Mouse (Mus musculus) kidney, adult 2 months (tissue): Measurements from ENCODE around the gene Nudt3.

ENCODE experiments used
- CTCF ChIP-seq: fragments of 200-500 bp; conservative IDR thresholded peaks from 2 replicates; pipeline ENCODE4 v1.5.1; 2011; ENCODE audit warnings: low read depth, mild to moderate bottlenecking, control low read depth, low read length, moderate library complexity, mixed read lengths; ENCODE audit not compliant: insufficient read depth, insufficient read length
- POLR2A ChIP-seq: fragments of 200-500 bp; IDR thresholded peaks from one replicate; pipeline ENCODE4 v1.6.1; 2011; ENCODE audit warnings: low read depth, low read length, control low read depth

- no peak for TF ChIP-seq CTCF
- no peak for TF ChIP-seq POLR2A
Observed at GRCm38 (mm10) chr17:27636132-27637020, 13.1 kb upstream of the Nudt3 start, which contains the start of gene Rps10.
